Mouse (Mus musculus) CH12.LX (cell line): ENCODE data around the gene Gltpd2.

Experiments used
- ELF1 ChIP-seq: IDR thresholded peaks from 2 replicates; pipeline ENCODE4 v1.6.1; 2014; ENCODE audit warnings: low read depth, mild to moderate bottlenecking, inconsistent platforms, low read length, improper control_type of control experiment
- EP300 ChIP-seq: IDR thresholded peaks from 2 replicates; pipeline ENCODE4 v1.6.1; 2011; ENCODE audit warnings: low read length, improper control_type of control experiment
- MYC ChIP-seq: IDR thresholded peaks from 2 replicates; pipeline ENCODE4 v1.6.1; 2011; ENCODE audit warnings: low read depth, mild to moderate bottlenecking, improper control_type of control experiment, low read length
- TBP ChIP-seq: conservative IDR thresholded peaks from 2 replicates; pipeline ENCODE4 v1.6.1; 2011; ENCODE audit warnings: low read depth, low read length, improper control_type of control experiment

- TF ChIP-seq TBP (no peak), ELF1 (no peak), EP300 (no peak), MYC (no peak)
Observed at GRCm38 (mm10) chr11:70472716-70473115, 46.3 kb upstream of the Gltpd2 start.
